Mouse (Mus musculus): ENCODE measurements around the gene Frmd3.
A peak's percentile ranks its signal among the peaks of the same experiment; 100 is the strongest.
"Not testable (repeated sequence)": the region's sequence is repeated elsewhere in the genome, so short reads cannot be mapped to it uniquely, and the experiment has no call there.

Gene Frmd3

DNA sequence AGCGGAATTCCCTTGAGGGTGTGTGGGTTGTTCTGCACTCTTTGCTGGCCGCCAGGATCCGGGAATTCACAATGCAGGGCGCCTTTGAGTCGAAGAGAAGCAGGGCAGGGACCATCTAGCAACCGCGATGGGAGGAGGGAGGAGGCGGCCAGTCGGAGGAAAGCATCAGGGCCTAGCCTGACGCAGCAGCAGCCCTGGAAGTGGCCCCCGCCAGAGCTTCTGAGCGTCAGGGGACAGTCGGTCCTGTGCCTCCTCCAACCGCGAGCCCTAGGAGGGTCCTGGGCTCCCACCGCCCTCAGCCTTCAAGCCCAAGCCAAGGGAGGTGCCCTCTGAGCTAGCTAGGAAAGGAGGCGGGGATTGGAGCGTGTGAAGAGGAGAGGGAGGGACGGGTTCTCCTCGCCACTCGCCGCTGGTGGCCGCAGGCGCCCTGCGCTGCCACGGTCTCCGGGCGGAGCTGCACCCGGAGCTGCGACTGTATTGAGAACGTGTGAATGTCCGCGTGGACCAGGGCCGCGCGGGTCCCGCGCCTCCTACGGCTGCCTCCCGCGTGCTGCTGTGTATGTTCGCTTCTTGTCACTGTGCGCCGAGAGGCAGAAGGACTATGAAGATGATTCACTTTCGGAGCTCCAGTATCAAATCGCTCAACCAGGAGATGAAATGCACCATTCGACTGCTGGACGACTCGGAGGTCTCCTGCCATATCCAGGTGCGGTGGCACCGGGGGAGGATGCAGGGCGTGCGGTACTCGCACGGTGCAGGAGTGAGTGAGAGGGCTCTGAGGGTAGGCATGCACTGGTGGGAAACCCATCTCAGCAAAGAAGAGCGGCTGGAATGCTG is at the start of gene Frmd3:
TSS of gene Frmd3 (plus strand) at position 232 of the 837 bp plus-strand sequence.
- DNase-seq = peak; percentile 27

DNA sequence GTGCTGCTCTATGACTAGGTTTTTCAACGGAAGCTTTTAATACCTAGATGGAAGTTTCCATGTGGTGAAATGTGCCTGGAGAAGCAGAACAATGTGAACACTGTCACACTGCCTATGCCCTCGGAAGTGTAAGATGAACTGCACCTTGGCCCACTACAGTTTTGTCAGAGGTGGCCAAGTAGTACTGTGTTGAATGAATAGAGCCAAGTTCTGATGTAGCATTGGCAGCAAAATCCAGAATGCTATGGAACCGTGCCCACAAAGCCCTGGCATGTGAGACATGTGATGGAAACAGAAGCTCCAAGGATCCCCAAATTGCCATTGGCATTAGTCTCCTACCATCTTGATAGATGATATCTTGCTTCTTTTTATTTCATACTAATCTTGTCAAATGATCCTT is 32.8 kb upstream of the Frmd3 start:
- DNase-seq = no peak

DNA sequence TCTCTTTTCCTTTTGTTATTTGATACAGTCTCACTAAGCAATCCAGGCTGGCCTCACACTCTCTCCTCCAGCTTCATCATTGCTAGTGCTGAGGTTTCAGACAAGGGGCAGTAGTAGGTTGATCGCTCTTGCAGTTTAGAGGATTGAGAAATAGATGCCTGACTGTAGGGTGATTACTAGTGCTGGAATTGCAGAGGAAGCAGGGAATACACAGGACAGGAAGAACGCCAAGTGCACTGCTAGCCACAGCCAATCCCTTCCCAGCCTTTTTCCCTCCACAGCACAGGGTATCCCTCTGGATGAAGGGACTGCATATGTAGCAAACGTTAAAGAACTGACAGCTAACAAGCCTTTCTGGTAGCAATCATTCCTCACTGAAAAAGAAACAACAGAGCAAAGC is 965 bp upstream of the Frmd3 start:
- no peak for DNase-seq

DNA sequence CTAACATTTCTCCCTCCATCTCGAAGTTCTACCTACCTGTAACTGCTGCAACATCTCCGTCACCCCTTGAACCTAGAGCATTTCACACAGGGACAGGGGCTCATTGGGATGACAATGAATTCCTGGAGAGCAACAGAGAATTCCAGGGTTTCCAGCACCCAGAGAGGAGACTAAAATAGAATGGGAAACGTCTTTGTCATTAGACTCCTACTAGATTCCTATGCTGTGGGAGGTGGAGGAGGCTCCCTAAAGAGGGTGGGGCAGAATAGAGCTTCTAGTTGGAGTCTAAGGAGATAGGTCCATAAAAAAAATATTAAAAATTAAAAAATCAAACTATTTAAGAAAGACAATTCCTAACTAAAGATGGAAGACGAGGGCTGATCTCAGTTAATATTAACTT is 542 bp upstream of the Frmd3 start:
- no peak for DNase-seq

DNA sequence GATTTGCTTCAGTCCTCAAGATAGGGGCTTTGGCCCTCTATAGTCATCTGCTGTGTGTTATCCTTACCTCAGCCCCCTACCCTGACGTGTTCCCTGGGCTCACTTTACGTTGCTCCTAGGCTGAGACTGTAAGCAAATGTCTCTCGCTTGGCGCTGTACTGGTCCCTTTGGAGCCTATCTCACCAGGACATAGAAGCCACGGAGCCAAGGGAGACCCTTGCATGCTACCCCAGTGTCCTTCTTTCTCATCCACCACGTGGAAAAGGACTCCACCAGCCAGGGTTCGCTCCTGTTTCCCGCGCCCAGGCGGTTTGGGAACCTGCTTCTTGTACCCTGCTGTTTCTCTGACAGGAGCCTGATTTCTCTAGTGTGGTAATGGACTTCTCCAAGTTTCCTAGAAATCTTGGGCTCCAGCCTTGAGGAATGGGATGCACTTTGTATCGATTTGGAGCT is 832 bp downstream of the Frmd3 start:
- DNase-seq = no peak

DNA sequence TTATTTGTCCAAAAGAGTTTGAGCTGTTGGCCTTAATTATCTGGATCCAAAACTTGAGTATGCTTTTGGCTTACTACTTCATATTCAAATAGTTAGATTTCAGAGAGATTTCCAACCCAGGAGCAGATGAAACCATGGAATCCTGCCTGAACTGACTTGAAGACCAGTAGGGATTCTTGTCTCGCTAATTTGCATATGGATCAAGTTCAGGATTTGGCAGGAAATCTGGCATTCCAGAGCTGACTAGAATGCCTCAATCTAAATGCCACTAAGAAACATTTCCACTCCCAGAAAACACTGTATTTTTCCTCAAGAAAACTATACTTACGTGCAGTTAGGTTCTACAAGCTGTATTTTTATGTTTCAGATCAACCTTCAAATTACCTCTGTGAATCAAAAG is 6.8 kb downstream of the Frmd3 start:
- DNase-seq = peak; percentile 2

DNA sequence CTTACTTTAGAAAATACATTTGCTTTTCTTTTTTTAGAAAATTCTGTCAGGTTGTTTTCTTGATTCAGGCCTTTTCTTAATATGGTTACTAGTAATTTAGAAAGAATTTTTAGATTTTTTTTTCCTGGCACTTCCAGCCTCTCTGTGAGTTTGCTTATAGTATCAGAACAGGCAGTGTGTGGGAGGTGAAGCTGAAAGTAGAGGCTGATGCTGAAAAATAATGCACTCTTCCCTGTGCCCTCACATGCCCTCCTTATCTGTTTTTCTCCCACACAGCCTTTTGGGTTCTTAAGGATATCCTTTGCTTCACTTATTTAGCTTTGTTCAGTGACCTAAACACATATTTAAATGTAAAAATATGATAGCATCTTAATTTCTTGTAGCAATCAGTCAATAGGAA is 30.0 kb downstream of the Frmd3 start:
- no peak for DNase-seq

DNA sequence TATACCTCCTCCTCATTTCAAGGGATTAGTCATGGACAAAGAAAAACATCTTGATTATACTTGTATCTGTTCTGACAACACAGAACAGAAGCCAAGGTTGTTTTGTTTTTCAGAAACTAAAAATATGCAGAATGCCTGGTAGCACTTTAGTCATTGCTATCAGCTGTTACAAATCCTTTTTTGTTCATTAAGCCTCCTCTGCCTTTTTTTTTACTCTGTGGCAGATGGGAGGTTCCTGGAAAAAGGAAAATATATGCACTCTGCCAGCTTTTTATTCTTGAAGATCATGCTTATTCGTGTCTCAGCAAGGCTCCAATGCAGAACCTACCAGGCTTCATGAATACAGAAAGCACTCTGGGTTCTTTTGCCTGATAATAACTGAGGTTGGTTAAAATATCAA is 38.5 kb downstream of the Frmd3 start:
- no peak for DNase-seq

DNA sequence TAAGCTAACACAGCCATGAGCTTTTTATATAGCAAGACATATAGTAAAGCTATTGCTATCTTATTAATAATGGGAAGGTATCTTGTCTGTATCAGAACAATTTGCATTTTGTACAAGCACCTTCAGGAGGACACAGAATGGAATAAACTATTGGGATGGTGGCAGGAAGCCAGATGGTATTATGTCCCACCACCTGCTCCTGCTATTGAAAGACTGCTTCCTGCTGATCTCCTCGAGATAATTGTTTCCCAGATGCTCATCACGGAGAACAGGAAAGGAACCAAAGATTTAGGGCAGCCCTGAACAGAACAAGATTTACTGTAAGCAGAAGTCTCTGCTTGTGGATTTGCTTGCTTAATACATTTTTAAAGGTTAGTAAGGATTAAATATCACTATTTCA is 63.5 kb downstream of the Frmd3 start:
- no peak for DNase-seq

DNA sequence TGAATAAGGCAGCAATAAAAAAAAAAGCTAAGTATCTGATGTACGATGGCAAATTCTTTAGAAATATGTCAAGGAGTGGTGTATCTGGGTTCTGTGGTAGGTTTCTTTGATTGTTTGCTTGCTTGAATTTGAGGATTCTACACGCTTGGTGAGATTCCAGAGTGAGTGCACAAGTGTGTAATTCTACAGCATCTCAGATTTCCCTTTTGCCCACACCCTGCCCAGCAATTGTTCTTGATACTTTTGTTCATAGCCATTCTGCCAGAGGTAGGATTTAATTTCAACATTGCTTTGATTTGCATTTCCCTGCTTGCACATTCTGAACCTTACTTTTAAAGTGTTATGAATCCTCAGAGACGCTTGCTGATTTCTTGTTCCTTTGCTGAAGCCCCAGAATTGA is 97.6 kb downstream of the Frmd3 start:
- DNase-seq = no peak

DNA sequence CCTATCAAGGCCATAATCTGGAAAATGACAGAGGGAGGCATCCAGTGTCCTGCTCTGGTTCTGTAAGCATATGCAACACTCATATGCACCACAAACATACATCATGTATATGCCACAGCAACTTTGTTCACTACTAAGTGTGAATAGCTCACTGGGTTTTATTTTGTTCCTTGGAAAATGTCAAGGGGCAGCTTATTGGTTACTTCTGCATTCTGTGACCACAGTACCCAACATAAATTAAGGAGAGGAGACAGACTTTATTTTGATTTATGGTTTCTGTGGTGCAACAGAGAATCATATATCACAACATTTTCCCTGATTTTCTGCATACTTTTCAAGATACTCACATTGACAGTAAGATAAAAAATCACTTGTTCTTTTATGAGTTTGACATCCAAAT is 178.3 kb downstream of the Frmd3 start:
- DNase-seq = no peak

DNA sequence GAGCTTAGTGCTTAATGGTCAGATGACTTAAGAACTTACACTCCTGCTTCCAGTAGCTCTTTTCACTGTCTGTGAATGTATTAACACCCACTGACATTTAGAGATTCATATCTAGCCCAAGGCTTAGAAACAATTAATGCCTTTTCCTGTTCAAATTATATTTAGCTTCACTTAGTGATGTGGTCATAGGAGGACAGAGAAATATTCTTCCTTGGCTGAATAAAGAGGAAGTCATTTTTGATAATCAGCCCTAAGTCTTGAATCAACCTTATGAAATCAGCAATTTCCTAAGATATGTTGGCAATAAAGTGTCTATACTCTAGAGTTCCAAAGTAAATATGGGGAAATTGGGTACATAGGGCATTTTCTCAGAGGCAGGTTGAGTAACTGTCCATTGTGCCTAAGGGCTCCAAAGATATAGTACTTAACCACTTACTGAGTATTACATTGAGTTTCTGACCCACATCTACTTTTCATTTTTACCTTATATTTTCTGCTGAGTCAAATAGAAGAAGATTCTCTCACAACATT is 188.1 kb downstream of the Frmd3 start:
- DNase-seq = no peak

DNA sequence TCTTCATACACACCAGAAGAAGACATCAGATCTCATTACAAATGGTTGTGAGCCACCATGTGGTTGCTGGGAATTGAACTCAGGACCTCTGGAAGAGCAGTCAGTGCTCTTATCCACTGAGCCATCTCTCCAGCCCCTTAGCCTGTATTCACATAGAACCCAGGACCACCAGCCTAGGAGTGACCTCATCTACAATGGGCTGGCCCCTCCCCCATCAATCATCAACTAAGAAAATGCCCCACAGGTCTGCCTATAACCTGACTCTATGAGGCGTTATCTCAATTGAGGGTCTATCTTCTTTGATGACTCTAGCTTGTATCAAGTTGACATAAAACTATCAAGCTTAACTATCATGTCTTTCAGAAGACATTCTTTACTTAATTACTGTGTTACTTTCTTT is 208.5 kb downstream of the Frmd3 start:
- not testable (repeated sequence) for DNase-seq

DNA sequence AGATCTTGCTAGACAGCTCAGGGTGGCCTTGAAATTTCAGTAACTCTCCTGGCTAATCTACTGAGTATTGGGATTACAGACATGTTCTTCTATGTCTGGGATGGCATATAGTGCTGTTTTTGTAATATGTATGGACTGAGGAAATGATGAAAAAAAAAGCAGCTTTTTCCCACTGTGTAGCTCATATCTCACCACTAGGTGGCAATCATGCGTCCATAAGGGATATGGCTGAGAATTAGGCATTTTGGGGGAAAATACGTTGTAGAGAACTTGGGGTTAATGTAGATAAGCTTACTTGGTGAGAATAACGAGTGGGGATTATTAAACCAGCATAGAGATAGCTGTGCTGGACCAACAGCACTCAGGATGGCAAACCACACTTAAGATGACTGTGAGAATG is 209.1 kb downstream of the Frmd3 start:
- no peak for DNase-seq

DNA sequence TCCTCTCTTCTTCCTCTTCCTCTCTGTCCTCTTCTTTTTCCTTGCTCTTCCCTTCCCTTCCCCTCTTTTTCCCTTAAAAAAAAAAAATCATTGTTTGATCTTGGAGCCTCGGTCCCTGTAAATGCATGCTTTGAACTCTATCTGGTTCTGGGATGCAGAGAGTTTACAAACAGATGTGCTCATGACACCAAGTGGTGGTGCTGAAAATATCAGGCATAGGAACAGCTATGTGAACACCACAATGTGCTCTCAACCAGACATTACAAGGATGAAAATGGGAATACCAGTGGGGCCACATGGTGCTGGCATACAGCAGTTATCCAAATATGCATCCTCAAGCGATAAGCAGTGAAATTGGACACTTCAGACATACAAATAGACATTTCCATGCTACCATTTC is 211.0 kb downstream of the Frmd3 start:
- DNase-seq = no peak

DNA sequence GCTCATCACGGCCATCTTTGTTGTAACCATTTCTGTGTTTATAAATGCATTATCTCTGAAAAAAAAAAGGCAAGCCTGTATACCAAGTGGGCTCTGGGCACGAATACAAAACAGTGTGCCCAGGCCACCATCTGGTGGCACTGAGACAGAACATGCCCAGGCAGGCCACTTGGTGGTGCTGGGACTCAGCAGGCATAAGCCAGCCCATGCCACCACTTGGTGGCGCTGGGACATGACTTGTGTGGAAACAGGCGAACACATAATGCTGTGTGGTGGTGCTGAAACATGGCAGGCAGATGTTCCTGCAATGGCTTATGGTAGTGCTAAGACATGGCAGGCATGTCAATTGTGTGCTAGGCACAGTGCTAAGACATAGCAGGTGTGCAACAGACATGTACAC is 217.8 kb downstream of the Frmd3 start:
- peak; percentile 6 for DNase-seq

DNA sequence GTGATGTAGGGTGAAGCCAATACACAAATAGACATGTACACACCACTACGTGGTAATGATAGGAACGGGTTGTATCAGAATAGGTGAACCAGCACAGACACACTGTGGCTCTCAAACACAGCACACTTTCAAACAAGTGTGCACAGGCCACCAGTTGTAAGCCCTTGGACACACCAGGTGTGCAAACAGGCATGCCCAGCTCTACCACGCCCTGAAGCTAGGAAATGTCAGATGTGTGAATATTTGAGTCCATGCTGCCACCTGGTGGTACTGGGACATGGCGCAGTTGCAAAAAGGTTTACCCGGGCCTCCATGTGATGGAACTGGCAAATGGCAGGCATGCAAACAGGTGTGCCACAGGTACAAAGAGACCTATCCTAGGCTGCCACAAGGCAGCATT is 218.2 kb downstream of the Frmd3 start:
- DNase-seq = peak; percentile 42

DNA sequence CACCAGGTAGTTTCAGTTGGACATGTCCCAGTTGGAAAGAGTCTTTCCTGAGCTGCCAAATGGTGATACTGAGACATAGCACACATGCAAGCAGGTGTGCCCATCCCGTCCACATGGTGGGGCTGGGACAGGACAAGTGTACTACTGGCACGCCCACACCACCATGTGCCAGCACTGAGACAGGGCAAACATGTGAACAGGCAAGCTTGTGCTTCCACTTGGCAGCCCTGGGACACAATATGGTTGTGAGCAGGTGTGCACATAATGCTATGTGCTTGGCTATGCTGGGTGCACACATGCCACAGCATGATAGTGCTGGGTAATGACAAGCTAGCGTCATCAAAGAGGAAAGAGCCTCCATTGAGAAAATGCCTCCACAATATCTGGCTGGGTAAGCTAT is 220.3 kb downstream of the Frmd3 start:
- no peak for DNase-seq

DNA sequence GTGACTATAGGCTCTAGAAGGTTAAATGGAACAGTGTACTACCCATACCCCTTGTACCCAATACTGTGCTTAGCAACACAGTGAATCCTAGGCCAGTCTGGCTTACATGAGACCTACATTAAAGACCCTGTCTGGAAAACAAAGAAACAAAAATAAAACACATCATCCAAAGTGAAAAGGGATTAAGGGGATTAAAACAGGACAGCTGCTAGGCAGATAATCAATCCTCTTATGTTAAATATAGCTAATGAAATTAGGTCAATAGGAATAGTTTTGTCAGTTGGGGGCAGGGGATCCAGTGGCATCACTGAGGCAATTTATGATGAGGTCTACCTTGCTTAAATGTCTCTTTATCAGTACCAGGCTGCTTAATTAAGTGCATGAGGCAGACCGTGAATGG is 228.9 kb downstream of the Frmd3 start, which contains the start of gene Kdm4c:
TSS of gene Kdm4c (plus strand) at position 322 of the 400 bp plus-strand sequence.
- DNase-seq = no peak
